Mouse (Mus musculus) liver, postnatal 0 days (tissue): ENCODE data around the gene Rab21. TPM values are rescaled to one million over a fixed set of nuclear protein-coding genes. Genes with fewer than 3 reads are reported as not detected.
"Not testable (repeated sequence)": the region's sequence is repeated elsewhere in the genome, so short reads cannot be mapped to it uniquely, and the experiment has no call there.

Experiments used
- ATAC-seq: fragments of 200-750 bp; cut with Nextera tagmentation; 2 replicates; pipeline ENCODE4 v1.8.0; 2017; ENCODE audit warnings: mild to moderate bottlenecking, moderate library complexity
- DNase-seq: peaks from one replicate; pipeline ENCODE4 v3.0.0-alpha.2; 2016
- H3K27ac ChIP-seq: fragments of 300-500 bp; sonication (generic); 2 replicates; pipeline ENCODE4 v1.5.1; 2014; ENCODE audit warnings: antibody characterized with exemption, moderate library complexity, mild to moderate bottlenecking, low read depth
- H3K27me3 ChIP-seq: fragments of 300-500 bp; sonication (generic); 2 replicates; pipeline ENCODE4 v1.6.1; 2014; ENCODE audit warnings: low read length, control low read depth, mixed read lengths; ENCODE audit not compliant: insufficient read depth
- H3K36me3 ChIP-seq: fragments of 300-500 bp; sonication (generic); replicated peaks from 2 replicates; pipeline ENCODE4 v1.6.1; 2014; ENCODE audit warnings: mild to moderate bottlenecking, control low read depth, low read length, moderate library complexity, mixed read lengths; ENCODE audit not compliant: insufficient read depth
- H3K4me1 ChIP-seq: fragments of 300-500 bp; sonication (generic); 2 replicates; pipeline ENCODE4 v1.6.1; 2014; ENCODE audit warnings: antibody characterized with exemption, mild to moderate bottlenecking, control low read depth; ENCODE audit not compliant: insufficient read depth
- H3K4me2 ChIP-seq: fragments of 300-500 bp; sonication (generic); 2 replicates; pipeline ENCODE4 v1.6.1; 2014; ENCODE audit warnings: low read depth, mild to moderate bottlenecking, low read length, moderate library complexity, mixed read lengths
- H3K4me3 ChIP-seq: fragments of 300-500 bp; sonication (generic); 2 replicates; pipeline ENCODE4 v1.5.1; 2014; ENCODE audit warnings: low read depth, low read length
- H3K9ac ChIP-seq: fragments of 300-500 bp; sonication (generic); replicated peaks from 2 replicates; pipeline ENCODE4 v1.6.1; 2014; ENCODE audit warnings: mild to moderate bottlenecking, moderate library complexity
- H3K9me3 ChIP-seq: fragments of 300-500 bp; sonication (generic); 2 replicates; pipeline ENCODE4 v1.6.1; 2016; ENCODE audit warnings: mild to moderate bottlenecking, control low read depth, low read length, mixed read lengths
- CTCF ChIP-seq: sonication (generic); IDR thresholded peaks from 2 replicates; pipeline ENCODE4 v1.5.1; 2016; ENCODE audit warnings: antibody characterized with exemption, low read depth
- EP300 ChIP-seq: IDR thresholded peaks from 2 replicates; pipeline ENCODE4 v1.6.1; 2016; ENCODE audit warnings: antibody characterized with exemption, low read depth, mild to moderate bottlenecking
- WGBS: fragments of 180-500 bp; shearing (Covaris S2); extraction: QIAGEN DNeasy Blood & Tissue Kit; methylation state at CpG from one replicate; pipeline ENCODE4 v1.1.7; 2014; ENCODE audit not compliant: insufficient replicate concordance; 5-methylcytosine and 5-hydroxymethylcytosine counted together
- polyA plus RNA-seq: library from polyadenylated mRNA; unstranded; fragments of >200 nt; fragmentation: Nextera tagmentation; extraction: Ambion mirVana; gene quantifications from 2 replicates; pipeline ENCODE4 v1.2.1, GENCODE M21; 2015

Rab21 gene
- polyA plus RNA-seq, 1 experiment from 2014 or later: 5.8 TPM

- Histone ChIP-seq H3K9me3 (no peaks in the 10 kb centered on the region), H3K4me3 (no peak overlapping the region), H3K9ac (no peak overlapping the region), H3K4me1 (no peaks in the 10 kb centered on the region), H3K27ac (no peak overlapping the region), H3K4me2 (no peak overlapping the region), H3K27me3 (no peaks in the 10 kb centered on the region), H3K36me3 (no peaks in the 10 kb centered on the region)
- TF ChIP-seq CTCF: no peak
- TF ChIP-seq EP300: no peak
- no peak for DNase-seq
- no peak for ATAC-seq
- WGBS: 59% methylated on average over 3 of the region's 3 CpGs
Observed at GRCm38 (mm10) chr10:115329010-115329530, 13.7 kb upstream of the Rab21 start.

- H3K9ac ChIP-seq: no peak overlapping the region
- no peak for DNase-seq
- H3K27ac ChIP-seq: no peak overlapping the region
- H3K27me3 ChIP-seq: no peaks in the 10 kb centered on the region
- 0 out of 2 replicates have a peak, but pooled peaks have one; percentile 31 for ATAC-seq
- H3K9me3 ChIP-seq: no peaks in the 10 kb centered on the region
- H3K4me3 ChIP-seq: no peak overlapping the region
- TF ChIP-seq CTCF (no peak), EP300 (no peak)
- no peaks in the 10 kb centered on the region for H3K36me3 ChIP-seq
- no peaks in the 10 kb centered on the region for H3K4me1 ChIP-seq
- 45% methylated on average over 6 of the region's 6 CpGs for WGBS
- H3K4me2 ChIP-seq: no peak overlapping the region
Observed at GRCm38 (mm10) chr10:115328514-115328913, 13.1 kb upstream of the Rab21 start.

GRCm38 (mm10) chr10:115323295-115323694 is 7.9 kb upstream of the Rab21 start:
- 7% methylated on average over 6 of the region's 6 CpGs for WGBS
- Histone ChIP-seq H3K36me3 (no peaks in the 10 kb centered on the region), H3K9ac (no peak overlapping the region), H3K9me3 (no peaks in the 10 kb centered on the region), H3K4me2 (no peak overlapping the region), H3K27ac (no peak overlapping the region), H3K4me3 (no peak overlapping the region), H3K27me3 (no peaks in the 10 kb centered on the region), H3K4me1 (no peaks in the 10 kb centered on the region)
- TF ChIP-seq CTCF (peak; percentile 87), EP300 (no peak)
- peak; percentile 51; the same call in 1 of the 2 replicates for ATAC-seq
- peak; percentile 81 for DNase-seq

GRCm38 (mm10) chr10:115321317-115322035 is 6.1 kb upstream of the Rab21 start:
- Histone ChIP-seq H3K27me3 (no peaks in the 10 kb centered on the region), H3K4me2 (no peak overlapping the region), H3K4me3 (no peak overlapping the region), H3K9ac (no peak overlapping the region), H3K27ac (0 out of 2 replicates have a peak overlapping the region, but pooled peaks have one; percentile 24), H3K4me1 (0 out of 2 replicates have a peak, but pooled peaks cover 1% of the 10 kb centered on the region), H3K9me3 (no peaks in the 10 kb centered on the region), H3K36me3 (no peaks in the 10 kb centered on the region)
- ATAC-seq: no peak
- no peak for TF ChIP-seq CTCF
- no peak for TF ChIP-seq EP300
- WGBS: 52% methylated on average over 5 of the region's 5 CpGs
- DNase-seq: no peak

- H3K36me3 ChIP-seq: not testable (repeated sequence)
Observed at GRCm38 (mm10) chr10:115318388-115318787, 3.0 kb upstream of the Rab21 start.

GRCm38 (mm10) chr10:115316313-115316712 is 919 bp upstream of the Rab21 start:
- no peak overlapping the region; the same call in 1 of the 2 replicates for H3K9ac ChIP-seq
- ATAC-seq (no peak), DNase-seq (no peak)
- TF ChIP-seq EP300 (no peak), CTCF (no peak)
- peak overlapping the region; percentile 98 for H3K27ac ChIP-seq
- H3K36me3 ChIP-seq: no peaks in the 10 kb centered on the region
- H3K4me2 ChIP-seq: peak overlapping the region; percentile 85
- H3K4me1 ChIP-seq: peaks cover 28% of the 10 kb centered on the region
- WGBS: 43% methylated on average over 11 of the region's 11 CpGs
- H3K9me3 ChIP-seq: no peaks in the 10 kb centered on the region
- H3K27me3 ChIP-seq: no peaks in the 10 kb centered on the region
- H3K4me3 ChIP-seq: peak overlapping the region; percentile 96

More at GRCm38 (mm10) chr10:115318388-115318787, 3.0 kb upstream of the Rab21 start:
- not testable (repeated sequence) for H3K4me3 ChIP-seq, H3K27me3 ChIP-seq, H3K9me3 ChIP-seq, ATAC-seq, DNase-seq, H3K9ac ChIP-seq, H3K4me2 ChIP-seq, H3K27ac ChIP-seq
- peaks cover 11% of the 10 kb centered on the region for H3K4me1 ChIP-seq
- WGBS: 49% methylated on average over 3 of the region's 3 CpGs
